Mouse (Mus musculus) liver, embryonic 14.5 days (tissue): ENCODE results near the gene Ttc9.

Experiments
- CTCF ChIP-seq: IDR thresholded peaks from 2 replicates; pipeline ENCODE4 v1.5.1; 2016; ENCODE audit warnings: antibody characterized with exemption, low read depth, control low read depth
- EP300 ChIP-seq: IDR thresholded peaks from 2 replicates; pipeline ENCODE4 v1.6.1; 2016; ENCODE audit warnings: antibody characterized with exemption, low read depth

DNA sequence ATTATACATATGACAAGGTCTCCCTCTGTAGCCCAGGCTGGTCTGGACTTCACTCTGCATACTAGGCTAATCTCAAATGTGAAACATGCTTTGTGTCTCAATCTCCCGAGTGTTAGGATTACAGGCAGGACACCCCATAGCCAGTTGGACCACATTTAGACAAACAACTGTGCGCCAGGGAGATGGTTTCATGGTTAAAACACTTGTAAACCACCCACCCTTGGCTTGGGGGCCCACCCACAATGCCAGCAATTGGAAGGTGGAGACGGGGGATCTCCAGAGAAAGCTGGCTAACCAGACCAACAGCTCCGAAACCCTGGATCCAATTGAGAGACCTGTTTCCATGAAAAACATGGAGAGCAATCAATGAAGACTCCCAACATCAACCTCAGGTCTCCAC is 3.0 kb upstream of the Ttc9 start:
- TF ChIP-seq CTCF, result no peak
- no peak for TF ChIP-seq EP300
